Mouse (Mus musculus) adrenal gland, postnatal 25 days (tissue): ENCODE data around the gene Rps6kb2. TPM values are rescaled to one million over a fixed set of nuclear protein-coding genes. Genes with fewer than 3 reads are reported as not detected.

Experiments used
- DNase-seq: peaks from one replicate; pipeline ENCODE4 v3.0.0; 2021; ENCODE audit warnings: mixed read lengths
- long read RNA-seq: library from polyadenylated mRNA; stranded (forward); transcript quantifications from one replicate; pipeline ENCODE4 v2.0.0, GENCODE M21; 2021
- total RNA-seq: library from RNA; stranded (reverse); gene quantifications from 2 replicates; pipeline ENCODE4 v1.2.3, GENCODE M21; 2021

Rps6kb2 gene
- total RNA-seq, result 48.8 and 52.6 TPM in 2 replicates
- long read RNA-seq, full-length matches to known transcripts, result 9 of 20 reads
- long read RNA-seq, partial matches to known transcripts, result 4 of 20 reads
- long read RNA-seq, other reads (novel, unspliced or antisense), result 7 of 20 reads

GRCm38 (mm10) chr19:4162646-4163542, at the start of gene Rps6kb2:
TSS of gene Rps6kb2 (minus strand) at chr19:4163354.
- peak; percentile 93 for DNase-seq

GRCm38 (mm10) chr19:4211891-4212588, 48.9 kb upstream of the Rps6kb2 start:
- DNase-seq, result no peak

- DNase-seq, result no peak
These were observed 45.4 kb upstream of the Rps6kb2 start for GRCm38 (mm10) chr19:4208563-4208962.

GRCm38 (mm10) chr19:4206971-4207370, 43.8 kb upstream of the Rps6kb2 start:
- peak; percentile 71 for DNase-seq

- DNase-seq, result no peak
These were observed 41.7 kb upstream of the Rps6kb2 start for GRCm38 (mm10) chr19:4204889-4205288.

GRCm38 (mm10) chr19:4203604-4204326, 40.6 kb upstream of the Rps6kb2 start:
- DNase-seq, result no peak

- no peak for DNase-seq
These were observed 40.0 kb upstream of the Rps6kb2 start for GRCm38 (mm10) chr19:4203148-4203547.

- no peak for DNase-seq
These were observed 39.0 kb upstream of the Rps6kb2 start for GRCm38 (mm10) chr19:4202149-4202548.

GRCm38 (mm10) chr19:4201291-4201909, 38.2 kb upstream of the Rps6kb2 start, which contains the start of gene Rad9a:
TSS of gene Rad9a (minus strand) at chr19:4201662.
- peak; percentile 93 for DNase-seq

- DNase-seq, result no peak
These were observed 34.0 kb upstream of the Rps6kb2 start for GRCm38 (mm10) chr19:4197180-4197579.

- DNase-seq, result peak; percentile 47
These were observed 33.4 kb upstream of the Rps6kb2 start for GRCm38 (mm10) chr19:4196548-4196947.

- DNase-seq, result no peak
These were observed 32.9 kb upstream of the Rps6kb2 start for GRCm38 (mm10) chr19:4196048-4196447.

GRCm38 (mm10) chr19:4194776-4195650, 31.9 kb upstream of the Rps6kb2 start:
- peak; percentile 56 for DNase-seq

GRCm38 (mm10) chr19:4194021-4194724, 31.0 kb upstream of the Rps6kb2 start:
- DNase-seq, result no peak

- no peak for DNase-seq
These were observed 30.0 kb upstream of the Rps6kb2 start for GRCm38 (mm10) chr19:4193129-4193528.

- no peak for DNase-seq
These were observed 29.3 kb upstream of the Rps6kb2 start for GRCm38 (mm10) chr19:4192251-4192985.

GRCm38 (mm10) chr19:4191528-4192250, 28.5 kb upstream of the Rps6kb2 start, which contains the start of gene Ppp1ca:
TSS of gene Ppp1ca (plus strand) at chr19:4192065.
- peak; percentile 99 for DNase-seq

GRCm38 (mm10) chr19:4190831-4191334, 27.7 kb upstream of the Rps6kb2 start, which contains the start of gene Tbc1d10c:
TSS of gene Tbc1d10c (minus strand) at chr19:4191284.
- no peak for DNase-seq
